Mouse (Mus musculus) liver, adult 2 months (tissue): ENCODE results near the gene Fbxo42.

Experiments used
- CTCF ChIP-seq: fragments of 200-500 bp; IDR thresholded peaks from 2 replicates; pipeline ENCODE4 v1.5.1; 2011; ENCODE audit warnings: low read depth, low read length, control low read depth
- POLR2A ChIP-seq: fragments of 200-500 bp; IDR thresholded peaks from 2 replicates; pipeline ENCODE4 v1.6.1; 2011; ENCODE audit warnings: low read length, control low read depth; ENCODE audit not compliant: insufficient read depth; ENCODE audit errors: extremely low read depth

GRCm38 (mm10) chr4:141129190-141129710 is 18.5 kb upstream of the Fbxo42 start:
- TF ChIP-seq CTCF (no peak), POLR2A (no peak)
